Mouse (Mus musculus) MEL (cell line): ENCODE data around the gene Negr1. TPM values are rescaled to one million over a fixed set of nuclear protein-coding genes. Genes with fewer than 3 reads are reported as not detected.

Experiments used
- DNase-seq: peaks from one replicate; pipeline ENCODE4 v3.0.0; 2011; ENCODE audit warnings: low read depth, low spot score
- H3K27ac ChIP-seq: 2 replicates; pipeline ENCODE4 v1.5.1; 2012; ENCODE audit warnings: low read depth, mild to moderate bottlenecking, control low read depth, low read length, moderate library complexity; ENCODE audit not compliant: control insufficient read depth
- H3K27me3 ChIP-seq, 2 experiments: fragments of 150-350 bp in 1 of 2; sonication (generic) in 1 of 2; 2 replicates each; pipeline ENCODE4 v1.6.1; 2012; ENCODE audit warnings: low read length in 2 of 2, mild to moderate bottlenecking in 2 of 2, improper control_type of control experiment in 1 of 2, moderate library complexity in 1 of 2; ENCODE audit not compliant: insufficient read depth in 2 of 2, control insufficient read depth in 1 of 2
- H3K36me3 ChIP-seq, 2 experiments: 2 replicates each; pipeline ENCODE4 v1.6.1; 2012 to 2014; ENCODE audit warnings: low read length in 2 of 2, improper control_type of control experiment in 1 of 2, inconsistent platforms in 1 of 2, mild to moderate bottlenecking in 1 of 2; ENCODE audit not compliant: insufficient read depth in 2 of 2, control insufficient read depth in 1 of 2
- H3K4me1 ChIP-seq, 2 experiments: fragments of 150-350 bp in 1 of 2; sonication (generic) in 1 of 2; 2 replicates each; pipeline ENCODE4 v1.6.1; 2012; ENCODE audit warnings: low read length in 2 of 2, improper control_type of control experiment in 1 of 2, mild to moderate bottlenecking in 1 of 2; ENCODE audit not compliant: insufficient read depth in 2 of 2, control insufficient read depth in 1 of 2
- H3K4me3 ChIP-seq, 2 experiments: fragments of 150-350 bp in 1 of 2; sonication (generic) in 1 of 2; 2 replicates each; pipeline ENCODE4 v1.5.1; 2012; ENCODE audit warnings: low read depth in 2 of 2, low read length in 2 of 2, mild to moderate bottlenecking in 2 of 2, moderate library complexity in 2 of 2, control low read depth in 1 of 2, improper control_type of control experiment in 1 of 2; ENCODE audit not compliant: control insufficient read depth in 1 of 2, insufficient read depth in 1 of 2
- H3K79me2 ChIP-seq: 2 replicates; pipeline ENCODE4 v1.6.1; 2012; ENCODE audit warnings: mild to moderate bottlenecking, low read length, moderate library complexity; ENCODE audit not compliant: control insufficient read depth, poor library complexity, insufficient read depth
- H3K9ac ChIP-seq: 2 replicates; pipeline ENCODE4 v1.6.1; 2012; ENCODE audit warnings: low read depth, mild to moderate bottlenecking, control low read depth, low read length, moderate library complexity; ENCODE audit not compliant: control insufficient read depth, poor library complexity, severe bottlenecking
- H3K9me3 ChIP-seq: fragments of 150-350 bp; sonication (generic); replicated peaks from 2 replicates; pipeline ENCODE4 v1.6.1; 2012; ENCODE audit warnings: mild to moderate bottlenecking, low read length, improper control_type of control experiment, moderate library complexity; ENCODE audit not compliant: insufficient read depth
- BHLHE40 ChIP-seq: IDR thresholded peaks from 2 replicates; pipeline ENCODE4 v1.6.1; 2012; ENCODE audit warnings: low read depth, mild to moderate bottlenecking, inconsistent platforms, low read length, improper control_type of control experiment, borderline replicate concordance
- CHD1 ChIP-seq: IDR thresholded peaks from 2 replicates; pipeline ENCODE4 v1.6.1; 2012; ENCODE audit warnings: low read depth, mild to moderate bottlenecking, inconsistent platforms, low read length, improper control_type of control experiment
- CHD2 ChIP-seq: IDR thresholded peaks from 2 replicates; pipeline ENCODE4 v1.6.1; 2011; ENCODE audit warnings: low read length, improper control_type of control experiment
- CTCF ChIP-seq, 3 experiments: IDR thresholded peaks in 2 of 3; conservative IDR thresholded peaks in 1 of 3; 2 replicates each; pipeline ENCODE4 v1.5.1; 2011 to 2012; ENCODE audit warnings: low read length in 3 of 3, low read depth in 2 of 3, mild to moderate bottlenecking in 2 of 3, improper control_type of control experiment in 1 of 3, inconsistent platforms in 1 of 3, mixed read lengths in 1 of 3, moderate library complexity in 1 of 3; ENCODE audit not compliant: control insufficient read depth in 1 of 3, insufficient read depth in 1 of 3, poor library complexity in 1 of 3, severe bottlenecking in 1 of 3
- E2F4 ChIP-seq: IDR thresholded peaks from 2 replicates; pipeline ENCODE4 v1.6.1; 2011; ENCODE audit warnings: low read depth, low read length, improper control_type of control experiment, borderline replicate concordance
- ELF1 ChIP-seq: IDR thresholded peaks from 2 replicates; pipeline ENCODE4 v1.6.1; 2014; ENCODE audit warnings: low read depth, mild to moderate bottlenecking, inconsistent platforms, low read length, improper control_type of control experiment, moderate library complexity
- EP300 ChIP-seq, 2 experiments: IDR thresholded peaks; 2 replicates each; pipeline ENCODE4 v1.6.1; 2011; ENCODE audit warnings: improper control_type of control experiment in 2 of 2, low read length in 2 of 2, low read depth in 1 of 2, mild to moderate bottlenecking in 1 of 2
- ETS1 ChIP-seq: IDR thresholded peaks from 2 replicates; pipeline ENCODE4 v1.6.1; 2012; ENCODE audit warnings: low read depth, mild to moderate bottlenecking, inconsistent platforms, low read length, improper control_type of control experiment, moderate library complexity
- GABPA ChIP-seq: IDR thresholded peaks from 2 replicates; pipeline ENCODE4 v1.6.1; 2012; ENCODE audit warnings: low read depth, mild to moderate bottlenecking, inconsistent platforms, low read length, improper control_type of control experiment, moderate library complexity
- GATA1 ChIP-seq: IDR thresholded peaks from 2 replicates; pipeline ENCODE4 v1.6.1; 2011; ENCODE audit warnings: low read depth, low read length, improper control_type of control experiment
- HCFC1 ChIP-seq: IDR thresholded peaks from 2 replicates; pipeline ENCODE4 v1.6.1; 2012; ENCODE audit warnings: low read depth, mild to moderate bottlenecking, inconsistent platforms, low read length, improper control_type of control experiment, moderate library complexity
- MAFK ChIP-seq: IDR thresholded peaks from 2 replicates; pipeline ENCODE4 v1.6.1; 2011; ENCODE audit warnings: low read depth, mild to moderate bottlenecking, low read length, improper control_type of control experiment, borderline replicate concordance
- MEF2A ChIP-seq: IDR thresholded peaks from 2 replicates; pipeline ENCODE4 v1.6.1; 2014; ENCODE audit warnings: low read depth, mild to moderate bottlenecking, inconsistent platforms, low read length, improper control_type of control experiment; ENCODE audit not compliant: poor library complexity, insufficient replicate concordance, severe bottlenecking; ENCODE audit errors: extremely low read depth
- POLR2A ChIP-seq, 2 experiments: IDR thresholded peaks; 2 replicates each; pipeline ENCODE4 v1.6.1; 2011 to 2012; ENCODE audit warnings: low read length in 2 of 2, mild to moderate bottlenecking in 2 of 2, control low read depth in 1 of 2, improper control_type of control experiment in 1 of 2, low read depth in 1 of 2, moderate library complexity in 1 of 2; ENCODE audit not compliant: control insufficient read depth in 1 of 2, insufficient read depth in 1 of 2, poor library complexity in 1 of 2
- POLR2AphosphoS5 ChIP-seq: IDR thresholded peaks from 2 replicates; pipeline ENCODE4 v1.6.1; 2012; ENCODE audit warnings: low read depth, borderline replicate concordance, mild to moderate bottlenecking, inconsistent platforms, low read length, moderate library complexity, mixed read lengths
- RAD21 ChIP-seq: IDR thresholded peaks from 2 replicates; pipeline ENCODE4 v1.6.1; 2011; ENCODE audit warnings: mild to moderate bottlenecking, low read depth, low read length, improper control_type of control experiment
- RCOR1 ChIP-seq: IDR thresholded peaks from 2 replicates; pipeline ENCODE4 v1.6.1; 2012; ENCODE audit warnings: low read depth, mild to moderate bottlenecking, inconsistent platforms, low read length, improper control_type of control experiment
- SMC3 ChIP-seq: IDR thresholded peaks from 2 replicates; pipeline ENCODE4 v1.6.1; 2011; ENCODE audit warnings: low read depth, low read length, improper control_type of control experiment
- TCF12 ChIP-seq: IDR thresholded peaks from 2 replicates; pipeline ENCODE4 v1.6.1; 2014; ENCODE audit warnings: low read depth, mild to moderate bottlenecking, inconsistent platforms, low read length, improper control_type of control experiment, moderate library complexity
- USF1 ChIP-seq: IDR thresholded peaks from 2 replicates; pipeline ENCODE4 v1.6.1; 2014; ENCODE audit warnings: low read depth, mild to moderate bottlenecking, inconsistent platforms, low read length, improper control_type of control experiment, moderate library complexity
- USF2 ChIP-seq, 2 experiments: IDR thresholded peaks; 2 replicates each; pipeline ENCODE4 v1.6.1; 2011 to 2012; ENCODE audit warnings: improper control_type of control experiment in 2 of 2, low read length in 2 of 2, borderline replicate concordance in 1 of 2, inconsistent platforms in 1 of 2, low read depth in 1 of 2, mild to moderate bottlenecking in 1 of 2; ENCODE audit not compliant: insufficient read depth in 1 of 2
- ZKSCAN1 ChIP-seq: IDR thresholded peaks from 2 replicates; pipeline ENCODE4 v1.6.1; 2012; ENCODE audit warnings: low read depth, mild to moderate bottlenecking, inconsistent platforms, low read length, improper control_type of control experiment, moderate library complexity
- ZMIZ1 ChIP-seq: IDR thresholded peaks from 2 replicates; pipeline ENCODE4 v1.6.1; 2012; ENCODE audit warnings: low read depth, mild to moderate bottlenecking, inconsistent platforms, low read length, improper control_type of control experiment, moderate library complexity
- ZNF384 ChIP-seq: IDR thresholded peaks from 2 replicates; pipeline ENCODE4 v1.6.1; 2012; ENCODE audit warnings: low read depth, mild to moderate bottlenecking, inconsistent platforms, low read length, improper control_type of control experiment
- polyA plus RNA-seq, 2 experiments: library from polyadenylated mRNA; stranded (reverse) in 1 of 2; unstranded in 1 of 2; fragments of >175 nt in 1 of 2; fragments of >200 nt in 1 of 2; gene quantifications; 2 replicates each; pipeline versions ENCODE4 v1.2.1 to v1.2.4; 2012; ENCODE audit warnings: low replicate concordance in 2 of 2, low read depth in 1 of 2; ENCODE audit not compliant: insufficient read length in 2 of 2, insufficient read depth in 1 of 2, missing spikeins in 1 of 2
- total RNA-seq: library from RNA; depleted of rRNA; stranded (reverse); fragments of 300-350 nt; gene quantifications from 2 replicates; pipeline ENCODE4 v1.2.3, GENCODE M21; 2012

Negr1 gene
- total and polyA plus RNA-seq, 3 experiments, result not detected

DNA sequence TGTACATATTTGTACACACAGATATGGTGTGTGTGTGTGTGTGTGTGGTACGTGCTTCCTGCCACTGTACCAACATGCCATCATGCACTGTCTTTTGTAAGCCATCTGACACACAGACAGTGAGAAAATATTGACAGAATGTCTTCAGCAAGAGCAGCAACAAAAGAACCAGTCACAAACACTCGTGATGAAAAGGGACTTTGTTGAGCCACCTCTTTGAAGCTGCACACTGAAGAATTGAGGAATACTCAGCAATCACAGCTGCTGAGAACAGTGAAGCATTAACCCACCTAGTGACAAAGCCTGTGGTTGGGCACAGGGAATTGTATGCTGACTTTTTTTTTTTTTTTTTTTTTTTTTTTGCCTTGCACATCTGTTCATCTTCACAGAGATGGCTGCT lies 558.3 kb downstream of the Negr1 start:
- no peaks in the 10 kb centered on the region for H3K9me3 ChIP-seq
- H3K27me3 ChIP-seq, result no peaks in the 10 kb centered on the region
- no peak overlapping the region for H3K4me3 ChIP-seq
- no peaks in the 10 kb centered on the region for H3K4me1 ChIP-seq
- TF ChIP-seq RCOR1, result no peak
- no peak for TF ChIP-seq GABPA
- TF ChIP-seq BHLHE40, result no peak
- no peak for TF ChIP-seq SMC3
- no peak for TF ChIP-seq POLR2A (IDR thresholded peaks at IDR 0.05; ENCODE audit: control insufficient read depth in 1 of 2, insufficient read depth in 1 of 2, low read depth in 1 of 2, low read length in 2 of 2, poor library complexity in 1 of 2)
- no peak for TF ChIP-seq RAD21
- no peak for TF ChIP-seq ZNF384
- no peak for TF ChIP-seq GATA1
- no peak for TF ChIP-seq CHD2
- no peak for TF ChIP-seq MAFK
- TF ChIP-seq ZMIZ1, result no peak
- TF ChIP-seq TCF12, result no peak
- TF ChIP-seq USF2 (IDR thresholded peaks at IDR 0.05; ENCODE audit: borderline replicate concordance in 1 of 2, insufficient read depth in 1 of 2, low read depth in 1 of 2, low read length in 2 of 2), result no peak
- H3K27ac ChIP-seq, result no peak overlapping the region
- H3K79me2 ChIP-seq, result no peaks in the 10 kb centered on the region
- DNase-seq, result no peak
- H3K36me3 ChIP-seq, result no peaks in the 10 kb centered on the region
- H3K9ac ChIP-seq, result no peak overlapping the region

GRCm38 (mm10) chr3:157146124-157146855 lies 584.7 kb downstream of the Negr1 start:
- DNase-seq, result no peak
- no peak for TF ChIP-seq CHD1
- TF ChIP-seq CTCF (IDR thresholded peaks at IDR 0.05 in 2 of 3, conservative IDR thresholded peaks at IDR 0.05 in 1 of 3; ENCODE audit: control insufficient read depth in 1 of 3, insufficient read depth in 1 of 3, low read depth in 2 of 3, low read length in 3 of 3, poor library complexity in 1 of 3, severe bottlenecking in 1 of 3), result no peak
- TF ChIP-seq EP300 (IDR thresholded peaks at IDR 0.05; ENCODE audit: low read depth in 1 of 2, low read length in 2 of 2), result no peak
- no peak for TF ChIP-seq ZMIZ1
- TF ChIP-seq ZKSCAN1, result no peak
- no peak for TF ChIP-seq HCFC1
- no peak for TF ChIP-seq CHD2
- no peak for TF ChIP-seq MEF2A
- no peak for TF ChIP-seq POLR2A (IDR thresholded peaks at IDR 0.05; ENCODE audit: control insufficient read depth in 1 of 2, insufficient read depth in 1 of 2, low read depth in 1 of 2, low read length in 2 of 2, poor library complexity in 1 of 2)
- TF ChIP-seq POLR2AphosphoS5, result no peak
- no peak for TF ChIP-seq ZNF384
- TF ChIP-seq E2F4, result no peak
- TF ChIP-seq GABPA, result no peak
- no peak for TF ChIP-seq ETS1
- TF ChIP-seq ELF1, result no peak
- no peak for TF ChIP-seq USF1
- TF ChIP-seq GATA1, result no peak
- Histone ChIP-seq H3K27ac (no peak overlapping the region), H3K79me2 (no peaks in the 10 kb centered on the region), H3K4me1 (no peaks in the 10 kb centered on the region), H3K4me3 (no peak overlapping the region), H3K36me3 (no peaks in the 10 kb centered on the region), H3K27me3 (no peaks in the 10 kb centered on the region), H3K9ac (no peak overlapping the region), H3K9me3 (no peaks in the 10 kb centered on the region)
